Mouse (Mus musculus): Measurements from ENCODE around the gene Bcl9l. TPM values are rescaled to one million over a fixed set of nuclear protein-coding genes. Genes with fewer than 3 reads are reported as not detected.

Bcl9l gene
- total and polyA plus RNA-seq, 3 experiments, result 0.58 to 5.1 TPM; not detected in 1

GRCm38 (mm10) chr9:44479628-44480428, 2.8 kb upstream of the Bcl9l start (continued):
- TF ChIP-seq MEF2A (IDR thresholded peaks at IDR 0.05; ENCODE audit: extremely low read depth, insufficient replicate concordance, low read depth, low read length, poor library complexity, severe bottlenecking), result no peak
- no peak for TF ChIP-seq MYB (IDR thresholded peaks at IDR 0.05; ENCODE audit: low read depth, low read length)
- no peak for TF ChIP-seq GABPA (IDR thresholded peaks at IDR 0.05; ENCODE audit: low read depth, low read length)
- no peak for TF ChIP-seq RCOR1 (IDR thresholded peaks at IDR 0.05; ENCODE audit: low read depth, low read length)

GRCm38 (mm10) chr9:44482112-44482511, 513 bp upstream of the Bcl9l start:
- peaks cover 2 to 3% of the 10 kb centered on the region in 2 experiments; a peak in 1 of 4 replicates for H3K4me1 ChIP-seq (ENCODE audit: control insufficient read depth in 1 of 2, insufficient read depth in 2 of 2, low read length in 2 of 2)
- peak overlapping the region; percentile 85 to 90; a peak in 3 of 4 replicates for H3K4me3 ChIP-seq (ENCODE audit: control insufficient read depth in 1 of 2, insufficient read depth in 1 of 2, low read depth in 2 of 2, low read length in 2 of 2)
- no peak for DNase-seq (ENCODE audit: low read depth, low spot score)
- H3K79me2 ChIP-seq (ENCODE audit: control insufficient read depth, insufficient read depth, low read length, poor library complexity), result peaks cover 4% of the 10 kb centered on the region; the same call in 1 of the 2 replicates
- no peaks in the 10 kb centered on the region for H3K27me3 ChIP-seq (ENCODE audit: control insufficient read depth in 1 of 2, insufficient read depth in 2 of 2, low read length in 2 of 2)
- H3K27ac ChIP-seq (ENCODE audit: control insufficient read depth, low read depth, low read length), result no peak overlapping the region
- H3K9ac ChIP-seq (ENCODE audit: control insufficient read depth, low read depth, low read length, poor library complexity, severe bottlenecking), result 0 out of 2 replicates have a peak overlapping the region, but pooled peaks have one; percentile 74
- H3K36me3 ChIP-seq (ENCODE audit: control insufficient read depth in 1 of 2, insufficient read depth in 2 of 2, low read length in 2 of 2), result no peaks in the 10 kb centered on the region
- no peak for TF ChIP-seq ZC3H11A (IDR thresholded peaks at IDR 0.05; ENCODE audit: low read depth, low read length)
- peak; percentile 29; the same call in 1 of the 2 replicates for TF ChIP-seq ZNF384 (IDR thresholded peaks at IDR 0.05; ENCODE audit: low read depth, low read length)
- 0 out of 2 replicates have a peak, but pooled peaks have one; percentile 10 for TF ChIP-seq ELF1 (IDR thresholded peaks at IDR 0.05; ENCODE audit: low read depth, low read length)
- no peaks in the 10 kb centered on the region for H3K9me3 ChIP-seq (replicated peaks; ENCODE audit: insufficient read depth, low read length)

GRCm38 (mm10) chr9:44483041-44483509, 450 bp downstream of the Bcl9l start:
- Histone ChIP-seq H3K36me3 (ENCODE audit: control insufficient read depth in 1 of 2, insufficient read depth in 2 of 2, low read length in 2 of 2) (no peaks in the 10 kb centered on the region), H3K27me3 (ENCODE audit: control insufficient read depth in 1 of 2, insufficient read depth in 2 of 2, low read length in 2 of 2) (no peaks in the 10 kb centered on the region), H3K4me3 (ENCODE audit: control insufficient read depth in 1 of 2, insufficient read depth in 1 of 2, low read depth in 2 of 2, low read length in 2 of 2) (peak overlapping the region; percentile 85 to 90), H3K9me3 (replicated peaks; ENCODE audit: insufficient read depth, low read length) (no peaks in the 10 kb centered on the region), H3K9ac (ENCODE audit: control insufficient read depth, low read depth, low read length, poor library complexity, severe bottlenecking) (peak overlapping the region; percentile 74), H3K27ac (ENCODE audit: control insufficient read depth, low read depth, low read length) (no peak overlapping the region), H3K79me2 (ENCODE audit: control insufficient read depth, insufficient read depth, low read length, poor library complexity) (peaks cover 4% of the 10 kb centered on the region; the same call in 1 of the 2 replicates), H3K4me1 (ENCODE audit: control insufficient read depth in 1 of 2, insufficient read depth in 2 of 2, low read length in 2 of 2) (peaks cover 0 to under 1% of the 10 kb centered on the region in 2 experiments; a peak in 1 of 4 replicates)
- DNase-seq (ENCODE audit: low read depth, low spot score), result peak; percentile 35
- TF ChIP-seq HCFC1 (IDR thresholded peaks at IDR 0.05; ENCODE audit: low read depth, low read length) (no peak), SMC3 (IDR thresholded peaks at IDR 0.05; ENCODE audit: low read depth, low read length) (no peak), TCF12 (IDR thresholded peaks at IDR 0.05; ENCODE audit: low read depth, low read length) (no peak), TAL1 (IDR thresholded peaks at IDR 0.05; ENCODE audit: low read length) (no peak), MAFK (IDR thresholded peaks at IDR 0.05; ENCODE audit: borderline replicate concordance, low read depth, low read length) (no peak), E2F4 (IDR thresholded peaks at IDR 0.05; ENCODE audit: borderline replicate concordance, low read depth, low read length) (no peak), MEF2A (IDR thresholded peaks at IDR 0.05; ENCODE audit: extremely low read depth, insufficient replicate concordance, low read depth, low read length, poor library complexity, severe bottlenecking) (no peak), ZNF384 (IDR thresholded peaks at IDR 0.05; ENCODE audit: low read depth, low read length) (no peak), NELFE (IDR thresholded peaks at IDR 0.05; ENCODE audit: low read depth, low read length) (no peak), EP300 (IDR thresholded peaks at IDR 0.05; ENCODE audit: low read depth in 1 of 2, low read length in 2 of 2) (no peak), POLR2A (IDR thresholded peaks at IDR 0.05; ENCODE audit: control insufficient read depth in 1 of 2, insufficient read depth in 1 of 2, low read depth in 1 of 2, low read length in 2 of 2, poor library complexity in 1 of 2) (no peak), NRF1 (IDR thresholded peaks at IDR 0.05; ENCODE audit: insufficient read depth, low read depth, low read length, poor library complexity, severe bottlenecking) (no peak), UBTF (IDR thresholded peaks at IDR 0.05; ENCODE audit: borderline replicate concordance, insufficient read depth, low read depth, low read length) (no peak), RCOR1 (IDR thresholded peaks at IDR 0.05; ENCODE audit: low read depth, low read length) (no peak), MXI1 (IDR thresholded peaks at IDR 0.05; ENCODE audit: low read depth, low read length) (no peak), USF1 (IDR thresholded peaks at IDR 0.05; ENCODE audit: low read depth, low read length) (no peak), ZMIZ1 (IDR thresholded peaks at IDR 0.05; ENCODE audit: low read depth, low read length) (no peak), BHLHE40 (IDR thresholded peaks at IDR 0.05; ENCODE audit: borderline replicate concordance, low read depth, low read length) (no peak)
